Mouse (Mus musculus): ENCODE measurements around the gene Ugt1a10.
"Not testable (repeated sequence)": the region's sequence is repeated elsewhere in the genome, so short reads cannot be mapped to it uniquely, and the experiment has no call there.

Gene Ugt1a10

GRCm38 (mm10) chr1:88143966-88144675 is 88.9 kb downstream of the Ugt1a10 start:
- peak; percentile 61 for DNase-seq

- DNase-seq: peak; percentile 36
Measured at GRCm38 (mm10) chr1:88145278-88145677, 90.1 kb downstream of the Ugt1a10 start.

- DNase-seq: not testable (repeated sequence)
Measured at GRCm38 (mm10) chr1:88150133-88150532, 94.9 kb downstream of the Ugt1a10 start.

DNA sequence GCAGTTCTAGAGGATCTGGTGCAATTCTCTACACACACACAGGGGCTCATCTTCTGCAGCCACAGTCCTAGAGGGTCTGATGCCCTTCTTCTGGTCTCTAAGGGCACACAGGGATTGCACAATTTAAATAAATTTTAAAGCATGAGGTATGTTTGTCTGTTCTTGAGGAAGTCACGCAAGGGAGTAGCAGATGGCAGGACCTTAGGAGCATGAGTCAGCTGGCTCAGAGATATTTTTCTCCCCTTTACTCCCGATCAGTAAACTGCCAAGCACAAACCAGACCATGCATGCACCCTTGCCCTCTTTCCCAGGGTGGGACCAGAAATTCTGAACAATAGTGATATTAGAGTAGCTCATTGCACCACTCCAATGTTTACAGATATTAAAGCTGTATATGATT is 103.2 kb downstream of the Ugt1a10 start:
- DNase-seq: no peak

DNA sequence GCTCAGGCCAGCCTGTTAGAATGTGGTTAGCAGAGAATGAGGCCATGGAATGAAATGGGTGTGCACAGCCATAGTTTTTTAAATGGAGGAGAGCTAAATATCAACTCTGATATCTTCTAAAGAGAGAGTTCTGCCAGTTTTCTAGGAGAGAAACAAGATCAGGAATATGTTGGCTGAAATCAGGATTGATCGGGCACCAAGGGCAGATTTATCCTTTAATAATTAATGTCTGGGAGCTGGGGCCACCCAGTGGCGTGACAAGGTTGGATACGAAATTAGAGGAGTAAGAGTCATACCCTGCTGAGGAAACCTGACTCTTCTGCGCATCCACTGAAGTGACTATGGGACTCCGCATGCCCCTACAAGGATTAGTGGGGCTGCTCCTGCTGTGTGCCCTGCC is 110.5 kb downstream of the Ugt1a10 start, which contains the start of gene Ugt1a5:
Gene Ugt1a5, plus strand, starts transcription at position 302 of the 400 bp plus-strand sequence.
- DNase-seq: no peak

- not testable (repeated sequence) for DNase-seq
Measured at GRCm38 (mm10) chr1:88172190-88172589, 117.0 kb downstream of the Ugt1a10 start.

GRCm38 (mm10) chr1:88179657-88180056 is 124.5 kb downstream of the Ugt1a10 start:
- no peak for DNase-seq

- no peak for DNase-seq
Measured at GRCm38 (mm10) chr1:88186325-88186935, 131.2 kb downstream of the Ugt1a10 start.

DNA sequence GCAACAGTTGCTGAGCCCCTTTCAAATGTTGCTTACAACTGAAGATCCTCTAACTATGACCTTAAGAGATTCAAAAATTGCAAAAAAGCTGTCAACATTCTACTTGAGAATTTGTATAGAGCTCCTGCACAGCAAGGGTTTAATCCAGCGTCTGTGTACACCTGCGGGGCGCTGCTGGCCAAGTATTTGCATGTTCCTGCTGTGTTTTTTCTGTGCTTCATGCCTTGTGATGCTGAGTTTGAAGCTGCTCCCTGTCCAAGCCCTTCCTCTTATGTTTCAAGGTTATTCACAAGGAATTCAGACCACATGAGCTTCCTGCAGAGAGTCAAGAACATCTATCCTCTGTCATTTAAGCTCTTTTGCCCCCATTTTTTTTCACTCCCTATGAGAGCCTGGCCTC is 136.9 kb downstream of the Ugt1a10 start:
- DNase-seq: no peak

DNA sequence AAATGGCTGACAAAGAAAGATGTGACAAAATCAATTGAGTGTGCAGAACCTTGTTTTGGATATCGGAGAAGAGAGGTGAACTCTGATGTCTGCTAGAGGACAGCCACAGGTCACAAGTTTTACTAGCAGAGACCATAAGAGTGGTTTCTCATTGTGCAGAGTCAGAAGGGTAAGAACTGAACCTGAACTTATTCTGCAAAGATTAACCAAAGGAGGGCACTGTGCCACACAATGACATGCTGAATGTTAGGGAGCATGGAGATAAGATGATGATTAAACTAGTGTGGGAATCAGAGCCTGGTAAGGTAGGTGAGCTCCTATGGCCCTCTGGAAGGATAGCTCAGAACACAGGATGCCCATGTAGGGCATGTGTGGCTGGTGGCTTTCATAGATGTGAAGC is 140.5 kb downstream of the Ugt1a10 start:
- DNase-seq: no peak

GRCm38 (mm10) chr1:88197443-88197842 is 142.3 kb downstream of the Ugt1a10 start:
- DNase-seq: no peak

- no peak for DNase-seq
Measured at GRCm38 (mm10) chr1:88199996-88200395, 144.8 kb downstream of the Ugt1a10 start.

DNA sequence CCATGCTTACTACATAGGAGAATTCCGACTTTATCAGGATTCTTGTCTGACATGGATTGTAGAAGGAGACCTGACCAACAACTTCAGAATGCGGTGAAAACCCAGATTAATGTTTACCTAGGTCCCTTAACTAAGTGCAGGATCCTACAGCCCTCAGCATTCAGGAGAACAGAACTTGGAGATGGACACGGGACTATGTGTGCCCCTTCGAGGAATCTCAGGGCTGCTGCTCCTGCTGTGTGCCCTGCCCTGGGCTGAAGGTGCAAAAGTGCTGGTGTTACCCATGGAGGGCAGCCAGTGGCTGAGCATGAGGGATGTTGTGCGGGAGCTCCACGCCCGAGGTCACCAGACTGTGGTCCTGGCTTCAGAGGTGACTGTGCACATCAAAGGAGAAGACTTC is 145.3 kb downstream of the Ugt1a10 start, which contains the start of gene Ugt1a2:
Gene Ugt1a2, plus strand, starts transcription at position 146 of the 400 bp plus-strand sequence.
- DNase-seq: no peak

DNA sequence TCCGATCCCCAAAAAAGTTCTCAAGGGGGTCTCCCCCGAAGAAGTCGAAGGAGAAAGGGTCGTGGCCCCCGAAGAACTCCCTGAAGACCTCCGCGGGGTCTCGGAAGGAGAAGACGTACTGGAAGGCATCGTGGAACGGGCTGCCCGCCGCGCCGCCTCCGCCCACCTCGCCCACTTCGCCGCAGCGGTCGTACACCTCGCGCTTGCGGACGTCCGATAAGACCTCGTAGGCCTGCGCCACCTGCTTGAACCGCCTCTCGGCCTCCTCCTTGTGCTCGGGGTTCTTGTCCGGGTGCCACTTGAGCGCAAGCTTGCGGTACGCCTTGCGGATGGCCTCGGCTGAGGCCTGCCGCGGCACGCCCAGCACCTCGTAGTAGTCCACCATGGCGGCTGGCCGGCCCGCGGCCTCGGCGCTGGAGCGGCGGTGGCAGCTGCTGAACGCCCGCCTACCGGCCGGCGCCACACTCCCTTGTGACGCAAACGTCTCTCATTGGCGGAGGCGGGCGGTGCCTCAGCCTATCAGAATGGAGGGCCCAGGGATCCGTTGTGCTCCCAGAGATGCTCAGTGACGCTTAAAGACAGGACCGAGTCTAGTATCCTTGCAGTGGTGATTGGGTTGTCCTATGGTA is 150.2 kb downstream of the Ugt1a10 start, which contains the start of gene Dnajb3:
Gene Dnajb3, minus strand, starts transcription at position 489 of the 629 bp plus-strand sequence.
- DNase-seq: peak; percentile 79

DNA sequence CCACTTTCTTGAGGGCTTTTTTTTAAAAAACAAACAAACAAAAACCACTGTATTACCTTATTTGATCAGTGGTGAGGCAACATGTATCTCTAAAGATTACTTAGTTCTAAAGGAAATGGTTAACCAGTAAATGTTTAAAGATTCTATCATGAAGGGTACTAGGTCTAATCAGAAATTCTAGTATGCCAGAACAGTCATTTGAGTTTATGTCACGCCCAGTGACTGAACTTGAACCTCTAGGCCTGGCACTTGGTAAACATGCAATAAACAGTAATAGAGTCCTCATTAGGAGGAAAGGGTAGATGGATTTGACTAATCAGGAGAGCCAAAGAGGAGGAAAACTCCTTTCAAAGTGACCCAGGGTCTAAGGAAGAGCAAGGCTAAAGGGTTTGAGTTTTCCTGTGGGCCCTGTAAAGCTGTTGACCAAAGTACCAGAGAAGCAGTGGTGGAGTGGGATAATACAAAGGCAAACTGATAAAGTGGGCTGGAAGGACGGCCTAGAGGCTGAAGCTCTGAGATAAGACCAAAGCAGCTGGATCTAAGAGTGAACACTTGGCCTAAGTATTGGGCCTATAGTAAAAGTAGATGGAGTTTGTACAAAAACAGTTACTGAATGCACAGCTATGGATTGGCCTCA is 151.8 kb downstream of the Ugt1a10 start:
- DNase-seq: no peak

- peak; percentile 12 for DNase-seq
Measured at GRCm38 (mm10) chr1:88211812-88212211, 156.6 kb downstream of the Ugt1a10 start, which contains the start of gene Ugt1a1. Gene Ugt1a1, plus strand, starts transcription at chr1:88211959.

DNA sequence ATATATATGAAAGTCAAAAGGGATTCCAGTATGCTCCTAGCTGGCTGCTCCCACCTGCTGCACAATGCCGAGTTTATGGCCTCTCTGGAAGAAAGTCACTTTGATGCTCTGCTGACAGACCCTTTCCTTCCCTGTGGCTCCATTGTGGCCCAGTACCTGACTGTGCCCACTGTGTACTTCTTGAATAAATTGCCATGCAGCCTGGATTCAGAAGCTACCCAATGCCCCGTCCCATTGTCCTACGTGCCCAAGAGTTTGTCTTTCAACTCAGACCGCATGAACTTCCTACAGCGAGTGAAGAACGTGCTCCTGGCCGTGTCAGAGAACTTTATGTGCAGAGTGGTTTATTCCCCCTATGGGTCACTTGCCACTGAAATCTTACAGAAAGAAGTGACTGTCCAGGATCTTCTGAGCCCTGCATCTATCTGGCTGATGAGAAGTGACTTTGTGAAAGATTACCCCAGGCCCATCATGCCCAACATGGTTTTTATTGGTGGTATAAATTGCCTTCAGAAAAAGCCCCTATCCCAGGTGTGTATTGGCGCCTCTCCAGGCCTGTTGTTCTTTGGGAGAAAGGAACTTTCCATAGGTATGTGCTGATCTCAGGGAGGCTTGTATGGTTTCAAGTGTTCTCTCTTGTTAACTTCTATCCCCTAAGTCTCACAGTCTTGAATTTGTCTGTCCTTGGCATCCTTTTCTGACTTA is 157.3 kb downstream of the Ugt1a10 start:
- peak; percentile 19 for DNase-seq

- DNase-seq: no peak
Measured at GRCm38 (mm10) chr1:88213061-88213460, 157.9 kb downstream of the Ugt1a10 start.

DNA sequence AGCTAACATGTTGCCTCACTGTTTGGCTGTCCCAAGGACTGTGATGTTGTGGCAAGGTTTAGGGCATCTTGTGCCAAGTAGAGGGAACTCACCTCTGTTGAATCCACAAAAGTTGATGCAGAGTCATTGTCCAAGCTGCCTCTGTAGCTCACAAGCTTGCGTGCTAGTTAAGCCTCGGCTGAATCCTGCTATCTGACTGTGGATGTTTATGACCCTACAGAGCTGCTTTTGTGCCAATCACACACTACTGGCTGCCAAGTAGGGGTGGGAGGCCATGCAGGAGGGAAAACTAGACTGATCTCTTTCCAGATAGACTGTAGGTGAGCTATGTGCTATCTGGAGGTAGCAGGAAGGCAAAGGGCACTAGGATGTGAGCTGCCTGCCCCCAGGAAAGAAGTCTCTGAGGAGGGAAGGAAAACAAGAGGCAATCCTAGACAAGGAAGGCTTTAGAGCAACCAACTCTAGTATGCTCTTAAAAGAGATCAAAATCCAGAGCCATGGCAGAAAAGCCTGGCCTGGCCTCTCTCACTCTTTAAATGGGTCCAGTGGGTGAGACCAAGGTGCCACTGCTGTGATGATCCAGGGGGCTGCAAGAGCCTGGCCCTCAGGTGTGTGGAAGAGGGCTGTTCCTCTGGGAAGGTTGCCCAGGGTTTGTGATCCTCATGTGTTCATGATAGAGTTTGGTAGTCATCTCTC is 158.7 kb downstream of the Ugt1a10 start:
- peak; percentile 30 for DNase-seq

GRCm38 (mm10) chr1:88214462-88214952 is 159.3 kb downstream of the Ugt1a10 start:
- no peak for DNase-seq

GRCm38 (mm10) chr1:88215466-88216380 is 160.5 kb downstream of the Ugt1a10 start:
- DNase-seq: no peak

All from lung, postnatal 10 days (tissue).